Comparison of ENCODE assay signal across 11 mouse cellular contexts in genomic region chr11:25142226-25142625, GRCm38 (mm10).
"Had no signal": no experiment of that assay in that cellular context is flagged by ENCODE, and none has a peak within 500 bp of the region (broad histone marks: within the 10 kb centered on the region; RNA-seq: fewer than 3 reads in every experiment).

No protein-coding gene starts in this region.

- DNase-seq: kidney, adult 9 months; kidney, postnatal 25 days; layer of hippocampus, postnatal 36 days; liver, embryonic 13.5 days; lung, adult 2 months; lung, postnatal 14 days; lung, postnatal 4 days; right cerebral cortex, adult 18-20 months; right cerebral cortex, postnatal 14 days; spleen, adult 18-20 months; thymus, postnatal 25 days had no signal
